Mouse (Mus musculus): ENCODE results near the gene Ccdc6.

Gene Ccdc6

DNA sequence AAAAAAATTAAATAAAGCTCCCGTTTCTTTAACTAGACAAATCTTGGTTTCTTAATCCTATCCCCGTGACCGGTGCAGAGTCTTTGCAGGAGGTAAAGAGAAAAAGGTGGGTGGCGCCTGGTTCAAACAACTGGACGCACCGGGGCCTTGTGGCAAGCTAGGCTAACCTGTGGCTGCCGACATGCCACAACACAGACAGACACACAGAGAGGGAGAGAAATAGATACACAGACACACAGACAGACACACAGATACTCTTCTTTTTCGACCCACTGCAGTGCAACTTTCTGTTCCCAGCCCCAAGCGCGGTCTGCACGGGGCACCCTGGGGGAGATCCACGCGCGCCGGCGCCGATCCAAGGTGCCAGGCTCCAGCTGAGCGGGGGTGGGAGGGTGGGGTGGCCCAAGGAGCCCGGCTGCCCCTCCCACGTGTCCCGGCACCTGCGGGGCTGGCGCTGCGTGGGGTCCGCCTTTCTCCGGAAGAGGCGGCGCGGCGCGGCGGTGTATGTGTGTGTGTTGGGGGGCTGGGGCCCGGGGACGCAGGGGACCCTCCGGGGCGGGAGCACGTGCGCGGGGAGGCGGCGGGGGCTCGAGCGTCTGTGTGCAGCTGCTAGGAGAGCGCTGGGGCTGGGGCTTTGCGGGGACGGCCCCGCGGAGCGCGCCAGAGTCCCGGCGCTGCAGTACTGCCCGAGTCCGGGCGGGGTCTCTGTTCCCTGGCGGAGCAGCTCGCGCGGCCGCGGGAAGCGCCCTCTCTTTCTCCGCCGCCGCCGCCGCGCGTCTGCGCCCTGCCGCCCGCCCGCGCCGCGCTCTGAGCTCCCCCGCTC is at the start of gene Ccdc6:
TSS of gene Ccdc6 (plus strand) at position 756 of the 823 bp plus-strand sequence.
- peak; percentile 79 to 93 for DNase-seq (ENCODE audit: low spot score in 2 of 2)

DNA sequence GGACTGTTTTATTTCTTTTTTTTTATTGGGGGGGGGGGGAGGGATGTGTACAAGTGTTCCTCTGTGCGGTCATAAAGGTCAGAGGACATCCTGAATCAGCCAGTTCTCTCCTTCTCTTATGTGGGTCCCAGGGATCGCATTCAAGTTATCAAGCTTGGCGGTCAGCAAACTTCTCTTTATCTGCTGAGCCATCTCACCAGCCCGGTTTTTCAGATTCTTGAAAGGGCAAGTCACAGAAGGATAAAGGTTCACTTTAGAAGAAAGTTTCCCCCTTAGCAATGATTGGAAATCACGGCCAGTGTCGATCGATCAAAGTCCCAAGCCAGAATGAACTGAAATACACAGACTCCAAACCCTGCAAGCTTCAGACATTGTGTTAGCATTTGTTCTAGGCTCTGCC is 47.1 kb upstream of the Ccdc6 start:
- no peak for DNase-seq (ENCODE audit: low spot score in 2 of 2)

GRCm38 (mm10) chr10:70055291-70055690 is 41.6 kb upstream of the Ccdc6 start:
- no peak for DNase-seq (ENCODE audit: low spot score in 2 of 2)

DNA sequence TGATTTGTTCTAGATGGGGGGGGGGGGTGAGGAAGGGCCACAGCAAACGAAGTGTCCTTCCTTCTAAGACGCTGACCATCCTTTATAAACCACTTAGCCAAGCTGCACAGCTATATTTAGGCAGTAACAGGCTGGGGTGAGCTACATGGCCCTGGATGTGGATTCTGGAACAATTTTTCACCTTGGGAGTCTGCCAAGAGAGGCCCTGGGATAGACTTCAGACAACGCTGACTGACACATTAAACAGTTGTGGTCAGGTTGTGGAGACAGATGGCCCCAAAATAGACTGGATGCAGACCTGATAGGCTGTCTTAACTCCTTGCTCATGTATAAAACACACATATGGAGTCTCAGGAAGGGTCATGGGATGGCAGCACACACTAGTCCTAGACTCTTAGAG is 39.9 kb upstream of the Ccdc6 start:
- DNase-seq (ENCODE audit: low spot score in 2 of 2), result no peak

- no peak for DNase-seq (ENCODE audit: low spot score in 2 of 2)
Observed at GRCm38 (mm10) chr10:70060021-70060688, 36.8 kb upstream of the Ccdc6 start.

DNA sequence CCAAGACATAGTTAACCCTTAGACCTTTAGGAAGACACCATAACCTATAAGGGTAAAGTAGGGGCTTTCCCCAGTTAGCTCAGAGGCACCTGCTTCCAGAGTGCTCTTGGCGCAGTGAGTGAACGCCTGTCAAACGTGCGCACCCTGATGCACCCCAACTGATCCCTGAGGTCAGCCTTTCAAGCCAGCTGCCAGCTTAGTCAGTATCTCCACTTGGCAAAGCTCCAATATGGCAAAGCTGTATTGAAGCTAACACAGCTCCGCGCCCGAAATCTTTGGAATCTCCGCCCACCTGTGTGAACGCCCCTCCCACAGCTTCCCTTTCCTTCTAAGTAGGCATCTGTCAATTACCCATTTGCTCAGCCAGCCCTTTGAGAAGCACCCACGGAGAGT is 36.2 kb upstream of the Ccdc6 start:
- DNase-seq (ENCODE audit: low spot score in 2 of 2), result no peak

GRCm38 (mm10) chr10:70063881-70064555 is 32.9 kb upstream of the Ccdc6 start:
- no peak for DNase-seq (ENCODE audit: low spot score in 2 of 2)

- peak in 1 of 2 experiments; percentile 42 for DNase-seq (ENCODE audit: low spot score in 2 of 2)
Observed at GRCm38 (mm10) chr10:70065191-70065590, 31.7 kb upstream of the Ccdc6 start.

DNA sequence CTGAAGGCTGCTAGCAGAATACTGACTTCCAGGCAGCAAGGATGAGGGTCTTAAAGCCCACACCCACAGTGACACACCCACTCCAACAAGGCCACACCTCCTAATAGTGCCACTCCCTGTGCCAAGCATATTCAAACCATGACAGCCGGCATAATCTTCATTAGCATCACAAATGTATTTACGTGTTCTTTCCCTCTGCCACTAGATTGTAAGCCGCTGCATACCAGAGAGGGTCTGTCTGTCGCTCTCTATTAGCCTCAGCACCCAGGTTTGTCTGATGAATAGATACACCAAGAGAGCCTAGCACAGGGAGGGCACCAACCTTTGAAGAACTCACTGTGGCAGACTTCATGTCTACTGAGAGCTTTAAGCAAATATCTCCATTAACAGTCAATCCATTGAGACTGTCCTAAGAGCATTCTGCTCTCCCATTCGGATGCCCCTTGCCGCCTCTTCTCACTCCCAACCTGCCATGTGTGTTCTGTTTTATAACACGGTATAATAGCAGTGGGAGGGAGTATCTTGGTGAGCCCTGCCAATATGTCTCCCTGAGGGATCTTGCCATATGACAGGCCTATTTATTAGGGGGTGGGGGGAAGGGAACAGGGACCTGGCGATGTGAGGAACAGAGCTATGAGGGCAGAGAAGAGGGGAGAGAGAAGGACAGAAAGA is 30.3 kb upstream of the Ccdc6 start:
- no peak for DNase-seq (ENCODE audit: low spot score in 2 of 2)

- no peak for DNase-seq (ENCODE audit: low spot score in 2 of 2)
Observed at GRCm38 (mm10) chr10:70067169-70068115, 29.5 kb upstream of the Ccdc6 start.

- DNase-seq (ENCODE audit: low spot score in 2 of 2), result no peak
Observed at GRCm38 (mm10) chr10:70069321-70069720, 27.6 kb upstream of the Ccdc6 start.

DNA sequence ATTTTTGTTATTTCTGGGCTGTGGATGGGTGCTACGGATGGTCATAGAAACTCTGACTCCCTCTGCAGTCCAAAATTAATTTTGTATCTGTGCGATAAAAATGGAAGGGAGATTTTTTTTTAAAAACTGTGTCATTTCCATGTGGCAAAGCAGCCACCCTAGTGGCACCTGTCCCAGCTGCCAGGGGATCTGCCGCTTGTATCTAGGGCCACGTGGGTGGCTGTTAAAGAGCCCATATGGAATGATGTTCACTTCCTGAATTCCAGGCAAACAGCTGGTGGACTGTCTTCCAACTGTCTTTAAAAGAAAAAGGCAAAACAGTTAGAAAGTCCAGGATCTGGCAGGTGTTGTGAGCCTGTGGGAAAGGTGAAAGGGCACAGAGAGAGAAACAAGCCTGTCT is 25.6 kb upstream of the Ccdc6 start:
- DNase-seq (ENCODE audit: low spot score in 2 of 2), result no peak

GRCm38 (mm10) chr10:70077452-70077851 is 19.5 kb upstream of the Ccdc6 start:
- no peak for DNase-seq (ENCODE audit: low spot score in 2 of 2)

GRCm38 (mm10) chr10:70080908-70081307 is 16.0 kb upstream of the Ccdc6 start:
- DNase-seq (ENCODE audit: low spot score in 2 of 2), result no peak

- no peak for DNase-seq (ENCODE audit: low spot score in 2 of 2)
Observed at GRCm38 (mm10) chr10:70081564-70082175, 15.3 kb upstream of the Ccdc6 start.

DNA sequence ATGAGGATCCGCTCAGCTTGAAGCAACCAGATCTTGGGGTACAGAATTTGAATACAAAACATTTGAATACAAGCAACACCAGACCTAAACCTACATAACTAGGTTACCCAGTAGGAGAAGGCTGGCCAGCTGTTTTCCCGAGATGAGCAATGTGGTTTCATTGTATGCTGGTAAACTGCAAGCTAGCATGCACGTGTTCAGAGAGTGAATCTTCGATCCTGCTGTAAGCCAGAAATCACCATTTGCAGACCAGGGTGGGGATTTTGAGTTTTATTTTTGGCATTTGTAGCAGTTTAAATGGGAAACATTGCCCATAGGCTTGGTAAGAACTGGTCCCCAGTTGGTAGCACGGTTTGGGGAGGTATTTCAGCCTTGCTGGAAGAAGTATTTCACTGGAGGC is 13.7 kb upstream of the Ccdc6 start:
- no peak for DNase-seq (ENCODE audit: low spot score in 2 of 2)

DNA sequence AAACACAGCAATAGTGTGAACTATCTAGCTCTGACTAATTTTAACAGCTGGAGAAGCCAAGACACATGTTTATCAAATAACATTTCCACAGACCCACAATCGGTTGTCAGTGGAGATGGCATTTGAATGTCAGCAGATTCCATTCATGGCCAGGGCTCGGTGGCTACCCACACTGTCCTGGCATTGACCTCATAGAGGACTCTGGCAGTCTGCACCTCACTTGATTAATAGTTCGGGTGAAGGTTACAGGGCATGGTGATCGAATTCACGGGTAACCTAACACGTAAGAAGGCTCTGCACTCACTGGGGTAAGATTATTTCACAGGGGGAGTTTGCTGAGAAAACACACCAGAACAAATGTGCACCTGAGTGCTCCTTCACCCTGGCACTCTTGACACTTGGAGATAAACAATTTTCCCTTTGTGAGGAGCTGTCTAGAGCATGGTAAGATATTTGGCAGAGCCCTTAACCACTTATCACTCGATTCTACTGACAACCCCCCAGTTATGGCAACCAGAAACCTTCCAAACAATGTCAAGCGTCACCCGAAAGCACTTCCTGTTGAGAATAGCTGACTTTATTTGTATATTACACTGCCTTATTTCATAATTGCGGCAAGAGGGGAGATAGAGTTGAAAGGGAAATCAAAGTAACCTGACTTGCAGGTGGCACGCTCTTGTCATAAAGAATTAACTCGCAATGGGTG is 11.5 kb upstream of the Ccdc6 start:
- no peak for DNase-seq (ENCODE audit: low spot score in 2 of 2)

GRCm38 (mm10) chr10:70088788-70089187 is 8.1 kb upstream of the Ccdc6 start:
- no peak for DNase-seq (ENCODE audit: low spot score in 2 of 2)

- DNase-seq (ENCODE audit: low spot score in 2 of 2), result no peak
Observed at GRCm38 (mm10) chr10:70091876-70092462, 5.0 kb upstream of the Ccdc6 start.
